Mouse (Mus musculus) hindbrain, embryonic 11.5 days (tissue): Measurements from ENCODE around the gene Fam129b. TPM values are rescaled to one million over a fixed set of nuclear protein-coding genes. Genes with fewer than 3 reads are reported as not detected.

Source experiments
- ATAC-seq: fragments of 200-750 bp; cut with Nextera tagmentation; 2 replicates; pipeline ENCODE4 v1.8.0; 2017; ENCODE audit warnings: mild to moderate bottlenecking, moderate TSS enrichment, moderate library complexity; ENCODE audit not compliant: low FRiP score
- DNase-seq: peaks from one replicate; pipeline ENCODE4 v3.0.0-alpha.2; 2015; ENCODE audit warnings: low spot score
- H3K27ac ChIP-seq: fragments of 300-500 bp; sonication (generic); 2 replicates; pipeline ENCODE4 v1.5.1; 2014; ENCODE audit warnings: mild to moderate bottlenecking, low read depth, low read length
- H3K27me3 ChIP-seq: fragments of 300-500 bp; sonication (generic); 2 replicates; pipeline ENCODE4 v1.6.1; 2014; ENCODE audit warnings: mild to moderate bottlenecking, low read length, moderate library complexity, mixed read lengths; ENCODE audit not compliant: control insufficient read depth, insufficient read depth
- H3K36me3 ChIP-seq: fragments of 300-500 bp; sonication (generic); 2 replicates; pipeline ENCODE4 v1.6.1; 2014; ENCODE audit warnings: mild to moderate bottlenecking, low read length, moderate library complexity, mixed read lengths; ENCODE audit not compliant: control insufficient read depth, insufficient read depth
- H3K4me1 ChIP-seq: fragments of 300-500 bp; sonication (generic); replicated peaks from 2 replicates; pipeline ENCODE4 v1.6.1; 2014; ENCODE audit warnings: low read length, mixed read lengths; ENCODE audit not compliant: control insufficient read depth, insufficient read depth
- H3K4me2 ChIP-seq: fragments of 300-500 bp; sonication (generic); replicated peaks from 2 replicates; pipeline ENCODE4 v1.6.1; 2014; ENCODE audit warnings: mild to moderate bottlenecking, low read depth, low read length
- H3K4me3 ChIP-seq: fragments of 300-500 bp; sonication (generic); 2 replicates; pipeline ENCODE4 v1.5.1; 2014; ENCODE audit warnings: low read depth, low read length
- H3K9ac ChIP-seq: fragments of 300-500 bp; sonication (generic); 2 replicates; pipeline ENCODE4 v1.6.1; 2014; ENCODE audit warnings: low read depth, low read length
- H3K9me3 ChIP-seq: fragments of 300-500 bp; sonication (generic); 2 replicates; pipeline ENCODE4 v1.6.1; 2016; ENCODE audit warnings: low read length; ENCODE audit not compliant: control insufficient read depth
- WGBS: fragments of 180-500 bp; shearing (Covaris S2); extraction: QIAGEN DNeasy Blood & Tissue Kit; methylation state at CpG from one replicate; pipeline ENCODE4 v1.1.7; 2014; 5-methylcytosine and 5-hydroxymethylcytosine counted together
- polyA plus RNA-seq: library from polyadenylated mRNA; unstranded; fragments of >200 nt; fragmentation: Nextera tagmentation; extraction: Ambion mirVana; gene quantifications from 2 replicates; pipeline ENCODE4 v1.2.1, GENCODE M21; 2014

Fam129b gene
- polyA plus RNA-seq, result 11.6 and 13.1 TPM in 2 replicates

- Histone ChIP-seq H3K4me1 (peaks cover 21% of the 10 kb centered on the region), H3K4me2 (peak within 1 kb of the TSS; percentile 94), H3K27ac (peak within 1 kb of the TSS; percentile 88), H3K36me3 (no peaks in the 10 kb centered on the region), H3K27me3 (no peaks in the 10 kb centered on the region), H3K9ac (peak within 1 kb of the TSS; percentile 96), H3K4me3 (peak within 1 kb of the TSS; percentile 69), H3K9me3 (no peaks in the 10 kb centered on the region)
- DNase-seq (peak; percentile 94), ATAC-seq (peak; percentile 92)
- WGBS, result under 1% methylated on average over 64 of the region's 68 CpGs
Measured at GRCm38 (mm10) chr2:32875675-32876489, at the start of gene Fam129b. Fam129b (plus strand) TSS chr2:32876114.

- Histone ChIP-seq H3K9me3 (no peaks in the 10 kb centered on the region), H3K9ac (no peak overlapping the region), H3K4me1 (no peaks in the 10 kb centered on the region; the same call in 1 of the 2 replicates), H3K27ac (no peak overlapping the region), H3K27me3 (no peaks in the 10 kb centered on the region), H3K36me3 (no peaks in the 10 kb centered on the region), H3K4me2 (no peak overlapping the region), H3K4me3 (no peak overlapping the region)
- DNase-seq, result no peak
- WGBS, result 80% methylated on average over 11 of the region's 11 CpGs
- no peak for ATAC-seq
Measured at GRCm38 (mm10) chr2:32828979-32829676, 46.8 kb upstream of the Fam129b start.

GRCm38 (mm10) chr2:32834496-32834895 is 41.4 kb upstream of the Fam129b start:
- Histone ChIP-seq H3K27ac (0 out of 2 replicates have a peak overlapping the region, but pooled peaks have one; percentile 30), H3K27me3 (no peaks in the 10 kb centered on the region)
- WGBS, result 73% methylated on average over 7 of the region's 7 CpGs

GRCm38 (mm10) chr2:32835588-32835987 is 40.3 kb upstream of the Fam129b start:
- no peaks in the 10 kb centered on the region for H3K36me3 ChIP-seq
- H3K4me3 ChIP-seq, result no peak overlapping the region
- no peak overlapping the region for H3K9ac ChIP-seq
- peaks cover 2% of the 10 kb centered on the region; the same call in 1 of the 2 replicates for H3K4me1 ChIP-seq
- DNase-seq (no peak), ATAC-seq (no peak)
- no peak overlapping the region for H3K4me2 ChIP-seq
- no peaks in the 10 kb centered on the region for H3K9me3 ChIP-seq
- H3K27ac ChIP-seq, result no peak overlapping the region
- H3K27me3 ChIP-seq, result no peaks in the 10 kb centered on the region

More at GRCm38 (mm10) chr2:32834496-32834895, 41.4 kb upstream of the Fam129b start:
- ATAC-seq (no peak), DNase-seq (no peak)
- Histone ChIP-seq H3K9me3 (no peaks in the 10 kb centered on the region), H3K4me1 (peaks cover 2% of the 10 kb centered on the region; the same call in 1 of the 2 replicates), H3K4me3 (no peak overlapping the region), H3K4me2 (no peak overlapping the region), H3K9ac (0 out of 2 replicates have a peak overlapping the region, but pooled peaks have one; percentile 4), H3K36me3 (no peaks in the 10 kb centered on the region)

GRCm38 (mm10) chr2:32838147-32838884 is 37.6 kb upstream of the Fam129b start:
- WGBS, result 67% methylated on average over 9 of the region's 9 CpGs
- H3K36me3 ChIP-seq, result no peaks in the 10 kb centered on the region
- no peak overlapping the region for H3K9ac ChIP-seq

GRCm38 (mm10) chr2:32839261-32839660 is 36.7 kb upstream of the Fam129b start:
- ATAC-seq, result no peak
- no peaks in the 10 kb centered on the region for H3K27me3 ChIP-seq
- peaks cover 2% of the 10 kb centered on the region; the same call in 1 of the 2 replicates for H3K4me1 ChIP-seq
- no peaks in the 10 kb centered on the region for H3K36me3 ChIP-seq
- H3K9ac ChIP-seq, result no peak overlapping the region
- no peak for DNase-seq
- no peak overlapping the region for H3K4me2 ChIP-seq
- WGBS, result 72% methylated on average over 2 of the region's 2 CpGs
- no peak overlapping the region for H3K4me3 ChIP-seq
- no peaks in the 10 kb centered on the region for H3K9me3 ChIP-seq
- no peak overlapping the region for H3K27ac ChIP-seq

More at GRCm38 (mm10) chr2:32838147-32838884, 37.6 kb upstream of the Fam129b start:
- no peak overlapping the region for H3K4me2 ChIP-seq
- H3K9me3 ChIP-seq, result no peaks in the 10 kb centered on the region
- no peak overlapping the region for H3K4me3 ChIP-seq
- no peak for DNase-seq
- H3K27me3 ChIP-seq, result no peaks in the 10 kb centered on the region
- no peak overlapping the region for H3K27ac ChIP-seq
- H3K4me1 ChIP-seq, result peaks cover 2% of the 10 kb centered on the region; the same call in 1 of the 2 replicates
- no peak for ATAC-seq

- Histone ChIP-seq H3K9ac (no peak overlapping the region), H3K4me1 (peaks cover 2% of the 10 kb centered on the region; the same call in 1 of the 2 replicates), H3K4me3 (no peak overlapping the region), H3K4me2 (no peak overlapping the region), H3K36me3 (no peaks in the 10 kb centered on the region), H3K9me3 (no peaks in the 10 kb centered on the region), H3K27me3 (no peaks in the 10 kb centered on the region), H3K27ac (no peak overlapping the region)
- ATAC-seq (no peak), DNase-seq (no peak)
- 72% methylated on average over 5 of the region's 5 CpGs for WGBS
Measured at GRCm38 (mm10) chr2:32841099-32841498, 34.8 kb upstream of the Fam129b start.

- H3K9ac ChIP-seq, result no peak overlapping the region
- WGBS, result 49% methylated on average over 4 of the region's 4 CpGs
Measured at GRCm38 (mm10) chr2:32842558-32842957, 33.4 kb upstream of the Fam129b start.

More at GRCm38 (mm10) chr2:32842558-32842957, 33.4 kb upstream of the Fam129b start:
- no peaks in the 10 kb centered on the region for H3K9me3 ChIP-seq
- no peak overlapping the region for H3K27ac ChIP-seq
- no peaks in the 10 kb centered on the region for H3K36me3 ChIP-seq
- no peak overlapping the region for H3K4me2 ChIP-seq
- no peaks in the 10 kb centered on the region for H3K4me1 ChIP-seq
- ATAC-seq (no peak), DNase-seq (no peak)
- H3K27me3 ChIP-seq, result no peaks in the 10 kb centered on the region
- H3K4me3 ChIP-seq, result no peak overlapping the region
